Mouse (Mus musculus) liver, adult (tissue): ENCODE results near the gene Caskin1.

ENCODE experiments used
- GATA4 ChIP-seq: IDR thresholded peaks from 2 replicates; pipeline ENCODE4 v1.6.1; 2014; ENCODE audit warnings: mild to moderate bottlenecking, low read length; ENCODE audit not compliant: insufficient replicate concordance

Caskin1 gene

DNA sequence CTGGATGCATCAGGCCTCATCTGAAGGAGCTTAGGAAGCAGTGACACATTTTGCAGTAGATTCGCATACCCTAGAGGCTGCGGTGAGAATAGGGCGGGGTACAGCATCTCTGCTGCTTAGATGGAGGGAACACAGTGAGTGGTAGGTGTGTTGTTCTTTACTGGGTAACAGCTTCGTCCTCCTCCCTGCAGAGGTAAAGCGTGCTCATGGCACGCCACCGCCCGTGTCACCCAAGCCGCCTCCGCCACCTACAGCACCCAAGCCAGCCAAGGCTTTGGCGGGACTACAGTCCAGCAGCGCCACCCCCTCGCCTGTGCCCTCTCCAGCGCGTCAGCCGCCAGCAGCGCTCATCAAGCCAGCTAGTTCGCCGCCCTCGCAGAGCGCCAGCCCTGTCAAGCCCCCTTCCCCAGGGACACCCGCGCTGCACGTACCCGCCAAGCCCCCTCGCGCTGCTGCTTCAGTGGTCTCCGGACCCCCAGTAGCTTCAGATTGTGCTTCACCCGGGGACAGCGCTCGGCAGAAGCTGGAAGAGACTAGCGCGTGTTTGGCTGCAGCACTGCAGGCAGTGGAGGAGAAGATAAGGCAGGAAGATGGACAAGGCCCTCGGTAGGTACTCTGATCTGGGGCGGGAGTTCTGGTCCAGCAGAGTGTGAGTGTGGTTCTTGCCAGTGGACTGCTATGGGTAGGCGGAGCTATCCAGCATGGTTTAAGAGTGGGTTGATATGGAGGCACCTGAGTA is 18.1 kb downstream of the Caskin1 start:
- no peak for TF ChIP-seq GATA4

GRCm38 (mm10) chr17:24507129-24507664 is 18.8 kb downstream of the Caskin1 start:
- no peak for TF ChIP-seq GATA4

- no peak for TF ChIP-seq GATA4
Observed at GRCm38 (mm10) chr17:24507806-24508460, 19.5 kb downstream of the Caskin1 start.

DNA sequence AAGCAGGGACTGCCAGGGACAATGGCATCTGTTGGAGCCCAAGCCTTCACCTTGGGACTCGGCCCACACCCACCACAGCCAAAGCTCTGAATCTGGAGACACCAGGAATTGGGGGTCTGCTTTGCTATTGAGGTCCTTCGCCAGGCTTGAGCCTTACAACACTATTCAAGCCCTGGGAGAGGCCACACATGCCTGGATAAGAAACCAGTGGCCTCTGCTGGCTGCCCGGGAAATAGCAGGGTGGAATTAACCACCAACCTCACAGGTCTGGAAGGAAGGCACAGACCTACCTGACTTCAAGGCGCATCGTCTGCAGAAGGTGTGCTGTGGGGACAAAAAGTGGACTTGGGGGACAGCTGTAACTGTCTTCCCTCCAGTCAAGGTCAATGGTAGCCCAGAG is 25.2 kb downstream of the Caskin1 start:
- no peak for TF ChIP-seq GATA4

- no peak for TF ChIP-seq GATA4
Observed at GRCm38 (mm10) chr17:24514270-24515257, 26.2 kb downstream of the Caskin1 start.

- TF ChIP-seq GATA4, result no peak
Observed at GRCm38 (mm10) chr17:24520450-24520849, 32.0 kb downstream of the Caskin1 start.

DNA sequence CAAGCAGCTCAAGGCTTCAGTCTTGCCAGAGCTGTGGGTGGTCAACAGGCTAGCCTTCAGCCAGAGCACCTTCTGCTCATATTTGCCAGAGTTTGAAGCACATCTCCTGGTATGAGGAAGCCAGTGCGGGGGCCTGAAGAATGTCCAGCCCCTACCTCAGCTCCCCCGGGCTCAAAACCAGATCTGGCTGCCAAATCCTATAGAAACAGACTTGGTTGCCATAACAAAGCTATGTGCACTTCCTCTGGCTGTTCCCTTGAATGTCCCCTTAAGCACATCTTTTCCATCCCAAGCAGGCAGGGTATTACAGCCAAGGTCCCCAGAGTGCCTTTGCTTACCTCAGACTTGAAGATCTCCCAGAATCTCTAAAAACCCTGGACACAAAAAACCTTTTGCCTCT is 36.3 kb downstream of the Caskin1 start:
- TF ChIP-seq GATA4, result no peak

DNA sequence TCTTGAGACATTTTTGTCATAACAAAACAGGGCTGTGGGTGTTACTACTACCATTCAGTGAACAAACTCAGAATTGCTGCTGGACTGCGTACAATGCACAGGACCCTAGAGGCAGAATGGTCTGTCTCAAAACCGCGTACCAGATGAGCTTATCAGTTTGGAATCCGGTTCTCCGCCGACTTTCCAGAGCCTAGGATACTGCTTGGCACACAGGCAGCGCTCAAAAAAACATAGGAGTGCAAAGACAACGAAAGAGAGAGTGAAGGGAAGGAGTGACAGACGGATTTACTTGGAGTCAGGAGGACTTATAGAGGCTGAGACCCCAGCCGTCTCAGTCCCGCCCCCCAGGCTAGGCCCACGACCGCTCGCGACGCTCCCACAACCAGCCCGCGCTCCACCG is 38.9 kb downstream of the Caskin1 start:
- peak; percentile 4; the same call in 1 of the 2 replicates for TF ChIP-seq GATA4

DNA sequence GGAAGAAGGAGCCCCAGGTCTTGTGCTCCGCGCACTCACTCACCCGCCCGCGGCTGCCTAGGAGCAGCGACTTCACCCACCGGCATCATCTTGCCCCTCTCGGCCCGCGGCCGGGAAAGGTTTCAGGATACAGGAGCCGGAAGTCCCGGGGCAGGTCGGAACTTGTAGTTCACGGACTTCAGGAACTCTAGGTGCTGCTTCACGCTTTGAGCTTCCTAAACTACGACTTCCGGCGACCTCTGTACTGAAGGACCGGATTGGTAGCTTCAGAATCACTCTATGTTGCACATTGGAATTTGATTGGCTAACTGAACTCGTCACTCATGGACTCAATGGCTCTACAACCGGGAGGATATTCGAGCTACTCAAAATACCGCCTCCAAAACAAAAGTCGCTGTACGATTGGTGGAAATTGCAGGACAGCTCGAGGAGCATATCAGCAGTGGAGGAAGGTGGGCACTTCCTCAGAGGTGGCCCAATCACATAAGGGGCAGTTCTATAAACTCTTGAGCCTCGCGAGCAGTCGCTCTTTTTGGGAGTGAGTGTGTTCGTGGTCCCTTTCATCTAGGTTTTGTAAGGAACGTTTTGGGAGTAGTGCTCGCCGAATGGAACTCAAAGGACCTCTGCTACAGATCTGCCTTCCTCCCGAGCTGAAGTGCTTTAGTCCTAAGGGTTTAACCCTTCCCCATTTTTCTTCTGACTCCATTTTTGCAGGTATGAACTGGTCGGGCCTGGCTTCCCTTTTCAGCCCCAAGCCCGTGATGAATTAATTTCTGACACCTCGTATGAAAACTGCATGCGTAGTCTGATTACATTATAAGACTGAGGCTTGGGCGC is 39.5 kb downstream of the Caskin1 start, which contains the start of gene Traf7:
Gene Traf7, minus strand, starts transcription at position 216 of the 837 bp plus-strand sequence.
- no peak for TF ChIP-seq GATA4

DNA sequence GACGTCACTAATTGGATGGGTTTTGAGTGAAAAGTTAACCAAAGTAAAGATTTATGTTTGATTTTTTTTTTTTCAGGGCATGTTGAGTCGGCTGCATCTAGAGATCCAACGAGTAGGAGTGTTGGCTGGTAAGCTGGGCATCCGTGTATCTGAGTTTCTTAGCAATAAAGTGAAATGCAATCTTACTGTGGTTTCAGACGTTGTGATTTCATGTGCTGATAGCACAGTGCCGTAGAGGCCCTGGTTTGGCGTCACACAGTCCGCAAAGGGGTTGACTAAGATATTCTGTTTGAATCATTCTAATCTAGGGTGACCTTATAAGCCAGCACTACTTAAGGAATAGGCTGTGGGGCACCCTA is 40.1 kb downstream of the Caskin1 start:
- no peak for TF ChIP-seq GATA4

DNA sequence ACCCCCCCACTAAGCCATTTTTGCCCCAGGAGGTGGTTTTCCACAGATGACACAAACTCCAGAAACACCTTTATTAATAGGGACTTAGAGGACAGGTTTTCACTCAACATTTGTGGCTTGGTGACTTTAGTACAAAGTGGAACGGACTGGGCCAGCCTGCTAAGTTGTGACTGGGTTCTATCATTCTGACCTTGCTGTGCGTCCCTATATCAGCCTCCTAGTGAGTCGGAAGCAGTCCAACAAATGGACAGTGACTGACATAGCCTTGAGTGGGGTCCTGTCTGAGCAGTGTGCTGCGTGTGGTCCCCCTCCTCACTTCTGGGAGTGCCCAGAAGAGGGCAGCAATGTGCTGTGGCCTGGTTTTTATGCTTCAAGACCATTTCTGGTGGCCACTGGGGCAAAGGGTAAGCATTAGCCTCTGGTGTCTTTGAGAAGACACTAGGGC is 40.6 kb downstream of the Caskin1 start:
- no peak for TF ChIP-seq GATA4

DNA sequence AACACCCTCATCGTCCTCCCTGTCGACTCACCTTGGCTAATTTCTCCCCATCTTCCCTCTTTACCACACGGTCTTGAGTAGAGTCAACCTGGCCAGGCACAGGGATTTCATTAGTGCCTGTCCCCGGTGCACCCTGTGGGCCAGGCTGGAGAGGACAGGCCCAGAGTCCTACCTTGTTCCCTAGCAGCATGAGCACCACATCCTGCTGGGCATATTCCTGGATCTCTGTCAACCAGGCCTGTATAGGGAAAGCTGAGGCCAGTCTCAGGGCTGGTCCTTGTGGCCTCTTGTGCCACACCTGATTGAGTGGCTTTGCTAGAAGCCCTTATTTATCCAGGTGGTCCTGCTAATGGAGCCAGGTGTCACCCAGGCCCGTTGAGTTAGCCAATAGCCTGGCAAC is 41.5 kb downstream of the Caskin1 start:
- no peak for TF ChIP-seq GATA4

DNA sequence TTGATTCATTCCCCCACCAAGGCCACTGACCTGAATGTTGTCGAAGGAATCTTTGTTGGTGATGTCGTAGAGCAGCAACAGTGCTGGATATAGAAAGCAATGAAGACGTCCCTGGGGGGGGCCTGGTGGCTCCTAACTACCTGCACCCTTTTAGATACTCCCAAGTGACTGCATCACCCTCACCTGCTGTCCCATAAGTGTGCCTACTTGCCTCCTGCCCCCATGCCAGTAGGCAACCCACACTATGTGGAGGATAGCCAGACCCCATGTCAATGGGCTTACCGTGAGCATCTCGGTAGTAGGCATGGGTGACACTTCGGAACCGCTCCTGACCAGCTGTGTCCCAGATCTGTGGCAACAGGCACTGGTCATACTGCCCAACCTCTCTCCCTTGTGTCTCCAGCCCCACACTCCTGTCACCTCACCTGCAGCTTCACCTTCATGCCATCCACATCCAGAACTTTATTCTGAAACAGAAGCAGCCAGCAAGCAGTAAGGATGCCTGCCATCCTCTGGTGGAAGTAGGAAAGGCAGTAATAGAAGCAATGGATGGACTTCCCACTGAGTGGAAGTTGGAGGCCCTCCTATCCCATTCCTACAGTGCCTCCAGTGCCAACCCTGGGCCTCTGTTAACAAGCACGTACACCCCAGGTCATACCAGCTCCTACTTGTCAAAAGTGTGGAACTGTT is 42.1 kb downstream of the Caskin1 start:
- no peak for TF ChIP-seq GATA4

DNA sequence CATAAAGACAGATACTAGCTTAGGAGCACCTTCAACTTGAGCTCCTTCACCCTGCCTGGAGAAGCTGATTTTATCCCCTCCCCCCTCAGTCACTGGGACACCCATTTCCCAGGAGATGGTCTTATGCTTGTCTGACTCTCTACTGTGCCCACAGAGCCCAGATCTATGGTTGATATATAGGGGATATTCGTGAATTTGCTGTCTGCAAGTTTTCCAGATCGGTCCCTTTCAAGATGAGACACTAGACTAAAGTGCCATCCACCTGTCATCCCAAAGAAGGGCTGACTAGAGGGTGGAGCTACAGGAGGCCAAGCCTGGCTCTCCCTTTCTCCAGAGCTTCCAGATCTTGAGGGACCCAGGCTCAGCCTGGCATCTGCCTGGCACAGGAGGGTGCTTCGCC is 42.7 kb downstream of the Caskin1 start:
- no peak for TF ChIP-seq GATA4

DNA sequence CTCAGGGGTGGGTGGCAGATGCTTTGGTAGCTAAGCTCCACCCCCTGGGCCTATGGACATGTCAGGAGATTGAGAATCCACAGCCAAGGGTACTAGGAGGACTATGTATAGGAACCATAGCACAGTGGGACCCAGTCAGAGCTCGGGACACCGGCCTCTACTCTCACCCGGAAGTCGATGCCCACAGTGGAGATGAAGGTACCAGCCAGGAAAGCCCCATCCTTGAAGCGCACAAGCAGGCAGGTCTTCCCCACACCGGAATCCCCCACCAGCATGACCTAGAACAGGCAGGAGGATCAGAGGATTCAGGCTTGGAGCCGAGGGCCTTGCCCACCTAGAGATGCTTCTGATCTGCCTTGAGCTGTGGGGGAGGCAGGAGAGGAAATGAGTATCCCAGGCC is 43.6 kb downstream of the Caskin1 start:
- TF ChIP-seq GATA4, result no peak
